Mouse (Mus musculus): ENCODE data around the gene Nup210l.
A peak's percentile ranks its signal among the peaks of the same experiment; 100 is the strongest.

The Nup210l gene

GRCm38 (mm10) chr3:90253653-90254418 is 149.9 kb downstream of the Nup210l start, which contains the start of gene Crtc2:
Gene Crtc2 (plus strand): TSS chr3:90254163.
- TF ChIP-seq CTCF (conservative IDR thresholded peaks at IDR 0.05; ENCODE audit: low read length) = no peak
- TF ChIP-seq POU5F1 (IDR thresholded peaks at IDR 0.05; ENCODE audit: borderline replicate concordance, low read length) = no peak
- TF ChIP-seq NANOG (IDR thresholded peaks at IDR 0.05; ENCODE audit: borderline replicate concordance, low read length) = no peak
- Histone ChIP-seq H3K36me3 (ENCODE audit: insufficient read depth, low read length) (peaks cover 64% of the 10 kb centered on the region), H3K27me3 (ENCODE audit: insufficient read depth, low read length) (no peaks in the 10 kb centered on the region), H3K4me1 (replicated peaks; ENCODE audit: low read depth, low read length) (peaks cover 37% of the 10 kb centered on the region), H3K9me3 (ENCODE audit: low read length) (no peaks in the 10 kb centered on the region), H3K4me3 (replicated peaks; ENCODE audit: low read length) (peak within 1 kb of the TSS; percentile 98)

GRCm38 (mm10) chr3:90254419-90255193 is 150.7 kb downstream of the Nup210l start:
- Histone ChIP-seq H3K4me1 (replicated peaks; ENCODE audit: low read depth, low read length) (peaks cover 32% of the 10 kb centered on the region), H3K27me3 (ENCODE audit: insufficient read depth, low read length) (no peaks in the 10 kb centered on the region), H3K9me3 (ENCODE audit: low read length) (no peaks in the 10 kb centered on the region), H3K36me3 (ENCODE audit: insufficient read depth, low read length) (peaks cover 67% of the 10 kb centered on the region), H3K4me3 (replicated peaks; ENCODE audit: low read length) (peak overlapping the region; percentile 98)
- no peak for TF ChIP-seq POU5F1 (IDR thresholded peaks at IDR 0.05; ENCODE audit: borderline replicate concordance, low read length)
- TF ChIP-seq CTCF (conservative IDR thresholded peaks at IDR 0.05; ENCODE audit: low read length) = no peak
- TF ChIP-seq NANOG (IDR thresholded peaks at IDR 0.05; ENCODE audit: borderline replicate concordance, low read length) = no peak

- peaks cover 68% of the 10 kb centered on the region for H3K36me3 ChIP-seq (ENCODE audit: insufficient read depth, low read length)
- peak overlapping the region; percentile 98 for H3K4me3 ChIP-seq (replicated peaks; ENCODE audit: low read length)
- peaks cover 27% of the 10 kb centered on the region for H3K4me1 ChIP-seq (replicated peaks; ENCODE audit: low read depth, low read length)
- H3K27me3 ChIP-seq (ENCODE audit: insufficient read depth, low read length) = no peaks in the 10 kb centered on the region
- no peaks in the 10 kb centered on the region for H3K9me3 ChIP-seq (ENCODE audit: low read length)
- TF ChIP-seq POU5F1 (IDR thresholded peaks at IDR 0.05; ENCODE audit: borderline replicate concordance, low read length) (no peak), CTCF (conservative IDR thresholded peaks at IDR 0.05; ENCODE audit: low read length) (no peak), NANOG (IDR thresholded peaks at IDR 0.05; ENCODE audit: borderline replicate concordance, low read length) (no peak)
Observed at GRCm38 (mm10) chr3:90255194-90255565, 151.2 kb downstream of the Nup210l start.

GRCm38 (mm10) chr3:90255784-90256353 is 151.9 kb downstream of the Nup210l start:
- Histone ChIP-seq H3K36me3 (ENCODE audit: insufficient read depth, low read length) (peaks cover 68% of the 10 kb centered on the region), H3K4me1 (replicated peaks; ENCODE audit: low read depth, low read length) (peaks cover 27% of the 10 kb centered on the region), H3K4me3 (replicated peaks; ENCODE audit: low read length) (no peak overlapping the region), H3K9me3 (ENCODE audit: low read length) (no peaks in the 10 kb centered on the region), H3K27me3 (ENCODE audit: insufficient read depth, low read length) (no peaks in the 10 kb centered on the region)
- TF ChIP-seq POU5F1 (IDR thresholded peaks at IDR 0.05; ENCODE audit: borderline replicate concordance, low read length) (no peak), CTCF (conservative IDR thresholded peaks at IDR 0.05; ENCODE audit: low read length) (no peak), NANOG (IDR thresholded peaks at IDR 0.05; ENCODE audit: borderline replicate concordance, low read length) (no peak)

- no peak overlapping the region for H3K4me3 ChIP-seq (replicated peaks; ENCODE audit: low read length)
- no peaks in the 10 kb centered on the region for H3K9me3 ChIP-seq (ENCODE audit: low read length)
- TF ChIP-seq POU5F1 (IDR thresholded peaks at IDR 0.05; ENCODE audit: borderline replicate concordance, low read length) = no peak
- no peak for TF ChIP-seq NANOG (IDR thresholded peaks at IDR 0.05; ENCODE audit: borderline replicate concordance, low read length)
- no peak for TF ChIP-seq CTCF (conservative IDR thresholded peaks at IDR 0.05; ENCODE audit: low read length)
- H3K4me1 ChIP-seq (replicated peaks; ENCODE audit: low read depth, low read length) = peaks cover 27% of the 10 kb centered on the region
- peaks cover 68% of the 10 kb centered on the region for H3K36me3 ChIP-seq (ENCODE audit: insufficient read depth, low read length)
- no peaks in the 10 kb centered on the region for H3K27me3 ChIP-seq (ENCODE audit: insufficient read depth, low read length)
Observed at GRCm38 (mm10) chr3:90256731-90257530, 153.0 kb downstream of the Nup210l start.

GRCm38 (mm10) chr3:90258521-90258920 is 154.6 kb downstream of the Nup210l start:
- no peaks in the 10 kb centered on the region for H3K27me3 ChIP-seq (ENCODE audit: insufficient read depth, low read length)
- peaks cover 27% of the 10 kb centered on the region for H3K4me1 ChIP-seq (replicated peaks; ENCODE audit: low read depth, low read length)
- no peaks in the 10 kb centered on the region for H3K9me3 ChIP-seq (ENCODE audit: low read length)
- TF ChIP-seq NANOG (IDR thresholded peaks at IDR 0.05; ENCODE audit: borderline replicate concordance, low read length) (no peak), POU5F1 (IDR thresholded peaks at IDR 0.05; ENCODE audit: borderline replicate concordance, low read length) (no peak), CTCF (conservative IDR thresholded peaks at IDR 0.05; ENCODE audit: low read length) (no peak)
- no peak overlapping the region for H3K4me3 ChIP-seq (replicated peaks; ENCODE audit: low read length)
- H3K36me3 ChIP-seq (ENCODE audit: insufficient read depth, low read length) = peaks cover 78% of the 10 kb centered on the region

All from E14TG2a.4 (cell line).